Mouse (Mus musculus) erythroblast, embryonic 14.5 days (primary cell): ENCODE data around the gene Ascc1. TPM values are rescaled to one million over a fixed set of nuclear protein-coding genes. Genes with fewer than 3 reads are reported as not detected.

Experiments
- H3K27me3 ChIP-seq: 2 replicates; pipeline ENCODE4 v1.6.1; 2012; ENCODE audit warnings: inconsistent platforms; ENCODE audit not compliant: control insufficient read depth
- H3K36me3 ChIP-seq: 2 replicates; pipeline ENCODE4 v1.6.1; 2012; ENCODE audit warnings: mild to moderate bottlenecking, inconsistent platforms; ENCODE audit not compliant: control insufficient read depth
- H3K4me1 ChIP-seq: 2 replicates; pipeline ENCODE4 v1.6.1; 2012; ENCODE audit warnings: inconsistent platforms; ENCODE audit not compliant: control insufficient read depth
- H3K4me3 ChIP-seq: replicated peaks from 2 replicates; pipeline ENCODE3; 2012; ENCODE audit warnings: moderate library complexity, mild to moderate bottlenecking, inconsistent platforms
- H3K9me3 ChIP-seq: 2 replicates; pipeline ENCODE4 v1.6.1; 2012; ENCODE audit warnings: low read length, inconsistent platforms, mixed read lengths; ENCODE audit not compliant: control insufficient read depth
- GATA1 ChIP-seq: IDR thresholded peaks from 2 replicates; pipeline ENCODE4 v1.6.1; 2012; ENCODE audit warnings: low read length, inconsistent platforms, mixed read lengths
- TAL1 ChIP-seq: IDR thresholded peaks from 3 replicates; pipeline ENCODE4 v1.6.1; 2012; ENCODE audit warnings: low read length, inconsistent platforms, mixed read lengths
- polyA plus RNA-seq: library from polyadenylated mRNA; stranded (reverse); fragments of >175 nt; gene quantifications from 2 replicates; pipeline ENCODE4 v1.2.3, GENCODE M21; 2012

Gene Ascc1
- polyA plus RNA-seq, 1 experiment, result 7.4 TPM

DNA sequence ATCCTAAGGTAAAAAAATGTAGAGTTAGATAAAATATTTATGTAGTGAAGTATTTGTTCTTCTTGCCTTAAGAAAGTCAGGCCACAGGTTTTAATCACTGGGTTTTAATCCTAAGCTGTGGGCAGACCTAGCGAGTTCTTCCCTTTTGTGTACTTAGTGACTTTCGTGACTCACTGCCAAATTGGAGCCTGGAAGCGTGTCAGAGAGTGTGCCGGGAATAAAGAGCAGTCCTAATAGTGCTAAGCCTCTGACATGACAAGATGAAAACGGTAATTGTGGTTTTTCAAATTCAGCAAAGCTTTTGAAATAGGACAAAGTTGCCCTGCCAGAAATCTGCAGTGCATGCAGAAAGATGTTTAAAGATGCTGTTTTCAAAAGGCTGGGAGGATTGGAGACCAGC, 44.1 kb downstream of the Ascc1 start:
- peaks cover 10% of the 10 kb centered on the region for H3K36me3 ChIP-seq
- no peak for TF ChIP-seq TAL1
- TF ChIP-seq GATA1, result no peak
- no peak overlapping the region for H3K4me3 ChIP-seq
- no peaks in the 10 kb centered on the region for H3K27me3 ChIP-seq
- no peaks in the 10 kb centered on the region for H3K4me1 ChIP-seq
- no peaks in the 10 kb centered on the region for H3K9me3 ChIP-seq

- Histone ChIP-seq H3K9me3 (no peaks in the 10 kb centered on the region), H3K4me1 (no peaks in the 10 kb centered on the region), H3K4me3 (no peak overlapping the region), H3K36me3 (peaks cover 10% of the 10 kb centered on the region), H3K27me3 (no peaks in the 10 kb centered on the region)
- TF ChIP-seq GATA1, result no peak
- no peak for TF ChIP-seq TAL1
Measured at GRCm38 (mm10) chr10:60050581-60050980, 48.0 kb downstream of the Ascc1 start.

GRCm38 (mm10) chr10:60053073-60053472, 50.5 kb downstream of the Ascc1 start:
- H3K36me3 ChIP-seq, result peaks cover 10% of the 10 kb centered on the region
- H3K27me3 ChIP-seq, result no peaks in the 10 kb centered on the region
- no peaks in the 10 kb centered on the region for H3K4me1 ChIP-seq
- H3K4me3 ChIP-seq, result no peak overlapping the region
- no peak for TF ChIP-seq TAL1
- TF ChIP-seq GATA1, result no peak
- H3K9me3 ChIP-seq, result peaks cover 8% of the 10 kb centered on the region

DNA sequence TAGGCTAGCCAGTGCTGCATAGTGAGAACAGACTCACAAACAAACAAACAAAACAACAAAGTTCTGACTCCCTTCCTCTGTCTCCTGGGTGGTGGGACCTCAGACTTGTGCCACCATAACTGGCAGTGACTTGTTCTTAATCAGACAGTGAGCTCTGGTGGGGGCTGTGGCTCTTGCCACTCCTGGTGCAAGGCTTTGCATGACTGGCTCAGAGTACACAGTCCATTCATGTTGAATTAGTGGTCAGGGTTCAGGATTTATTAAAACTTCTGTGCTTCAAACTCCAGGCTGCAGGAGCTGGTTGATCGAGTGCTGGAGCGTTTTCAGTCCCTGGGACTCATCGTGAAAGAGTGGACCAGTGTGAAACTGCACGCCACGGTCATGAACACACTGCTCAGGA, 59.6 kb downstream of the Ascc1 start:
- peaks cover 5% of the 10 kb centered on the region for H3K9me3 ChIP-seq
- H3K4me3 ChIP-seq, result no peak overlapping the region
- TF ChIP-seq TAL1 (no peak), GATA1 (no peak)
- H3K27me3 ChIP-seq, result no peaks in the 10 kb centered on the region
- no peaks in the 10 kb centered on the region for H3K4me1 ChIP-seq
- peaks cover 10% of the 10 kb centered on the region for H3K36me3 ChIP-seq

- Histone ChIP-seq H3K4me1 (no peaks in the 10 kb centered on the region), H3K36me3 (peaks cover 10% of the 10 kb centered on the region), H3K27me3 (no peaks in the 10 kb centered on the region), H3K9me3 (no peaks in the 10 kb centered on the region), H3K4me3 (no peak overlapping the region)
- TF ChIP-seq TAL1 (no peak), GATA1 (no peak)
Measured at GRCm38 (mm10) chr10:60062931-60063330, 60.3 kb downstream of the Ascc1 start.

GRCm38 (mm10) chr10:60066524-60066923, 63.9 kb downstream of the Ascc1 start:
- Histone ChIP-seq H3K27me3 (no peaks in the 10 kb centered on the region), H3K4me3 (no peak overlapping the region), H3K36me3 (peaks cover 11% of the 10 kb centered on the region), H3K9me3 (no peaks in the 10 kb centered on the region), H3K4me1 (no peaks in the 10 kb centered on the region)
- TF ChIP-seq TAL1 (no peak), GATA1 (no peak)

GRCm38 (mm10) chr10:60075159-60075558, 72.6 kb downstream of the Ascc1 start:
- TF ChIP-seq GATA1 (no peak), TAL1 (no peak)
- Histone ChIP-seq H3K4me3 (no peak overlapping the region), H3K27me3 (no peaks in the 10 kb centered on the region), H3K36me3 (peaks cover 5% of the 10 kb centered on the region), H3K9me3 (no peaks in the 10 kb centered on the region), H3K4me1 (peaks cover 49% of the 10 kb centered on the region)

GRCm38 (mm10) chr10:60077226-60077625, 74.6 kb downstream of the Ascc1 start:
- peak overlapping the region; percentile 58 for H3K4me3 ChIP-seq
- no peak for TF ChIP-seq GATA1
- TF ChIP-seq TAL1, result no peak
- H3K4me1 ChIP-seq, result peaks cover 68% of the 10 kb centered on the region
- no peaks in the 10 kb centered on the region for H3K9me3 ChIP-seq
- peaks cover 5% of the 10 kb centered on the region for H3K36me3 ChIP-seq
- H3K27me3 ChIP-seq, result no peaks in the 10 kb centered on the region

GRCm38 (mm10) chr10:60077736-60078560, 75.3 kb downstream of the Ascc1 start:
- Histone ChIP-seq H3K4me1 (peaks cover 74% of the 10 kb centered on the region), H3K27me3 (no peaks in the 10 kb centered on the region), H3K9me3 (no peaks in the 10 kb centered on the region), H3K36me3 (peaks cover 5% of the 10 kb centered on the region), H3K4me3 (peak overlapping the region; percentile 58)
- TF ChIP-seq GATA1 (no peak; the same call in 1 of the 2 replicates), TAL1 (peak; percentile 37; the same call in 1 of the 3 replicates)
